ENCODE assay signal across 27 mouse cellular contexts in the genomic region with DNA sequence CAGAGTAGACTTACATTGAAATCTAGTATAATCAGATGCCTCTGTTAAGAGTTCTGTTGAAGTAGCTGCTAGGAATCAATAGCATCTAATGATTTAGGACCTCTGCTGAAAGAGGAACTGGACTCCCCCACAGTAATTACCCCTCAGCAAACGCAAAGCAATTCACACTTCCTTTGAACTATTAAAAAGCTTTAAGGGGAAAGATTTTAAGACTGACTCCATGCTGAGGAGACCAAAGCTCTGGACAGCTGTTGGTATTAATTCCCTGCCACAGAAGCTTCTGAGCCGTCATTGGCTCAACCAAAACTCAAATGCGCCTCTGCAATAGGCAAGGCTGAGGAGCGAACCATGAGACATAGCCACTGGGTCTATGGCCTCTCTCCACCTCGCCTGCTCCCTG. TPM values are rescaled to one million over a fixed set of nuclear protein-coding genes. Genes with fewer than 3 reads are reported as not detected.
DNase-seq lines count a peak whose midpoint lies in the region; ATAC-seq lines count a peak whose summit lies in the region.
"Had no signal": no experiment of that assay in that cellular context is flagged by ENCODE, and none has a peak within 500 bp of the region (broad histone marks: within the 10 kb centered on the region; RNA-seq: fewer than 3 reads in every experiment).

No protein-coding gene starts in this region.

- no peak overlapping the region for H3K27ac ChIP-seq in kidney, embryonic 16.5 days (ENCODE audit: low read length)
- H3K27ac ChIP-seq in limb, embryonic 10.5 days, result peak overlapping the region; percentile 56
- H3K27ac ChIP-seq: embryonic facial prominence, embryonic 10.5 days; embryonic facial prominence, embryonic 13.5 days; forebrain, embryonic 12.5 days; gastrocnemius, adult 2 months; hindbrain, embryonic 12.5 days; hindbrain, embryonic 15.5 days had no signal

- no peak overlapping the region for H3K4me3 ChIP-seq in kidney, embryonic 16.5 days (ENCODE audit: low read length)
- H3K4me3 ChIP-seq in limb, embryonic 10.5 days, result no peak overlapping the region
- H3K4me3 ChIP-seq: embryonic facial prominence, embryonic 10.5 days; embryonic facial prominence, embryonic 13.5 days; erythroblast, embryonic 14.5 days; forebrain, embryonic 12.5 days; gastrocnemius, adult 2 months; hindbrain, embryonic 12.5 days; hindbrain, embryonic 15.5 days had no signal

- no peaks in the 10 kb centered on the region for H3K4me1 ChIP-seq in kidney, embryonic 16.5 days (ENCODE audit: insufficient read depth, low read length)
- peaks cover 24% of the 10 kb centered on the region for H3K4me1 ChIP-seq in limb, embryonic 10.5 days
- H3K4me1 ChIP-seq: embryonic facial prominence, embryonic 13.5 days; forebrain, embryonic 12.5 days; hindbrain, embryonic 12.5 days; hindbrain, embryonic 15.5 days had no signal

- H3K9me3 ChIP-seq in kidney, embryonic 16.5 days (ENCODE audit: low read length), result no peaks in the 10 kb centered on the region
- no peaks in the 10 kb centered on the region for H3K9me3 ChIP-seq in limb, embryonic 10.5 days (replicated peaks)
- H3K9me3 ChIP-seq: embryonic facial prominence, embryonic 10.5 days; embryonic facial prominence, embryonic 13.5 days; forebrain, embryonic 12.5 days; hindbrain, embryonic 12.5 days; hindbrain, embryonic 15.5 days had no signal

- no peaks in the 10 kb centered on the region for H3K36me3 ChIP-seq in kidney, embryonic 16.5 days (ENCODE audit: insufficient read depth, low read length)
- no peaks in the 10 kb centered on the region for H3K36me3 ChIP-seq in limb, embryonic 10.5 days
- H3K36me3 ChIP-seq: embryonic facial prominence, embryonic 10.5 days; embryonic facial prominence, embryonic 13.5 days; forebrain, embryonic 12.5 days; G1E; hindbrain, embryonic 12.5 days; hindbrain, embryonic 15.5 days had no signal

- no peak overlapping the region for H3K9ac ChIP-seq in kidney, embryonic 16.5 days (replicated peaks; ENCODE audit: low read length)
- H3K9ac ChIP-seq: embryonic facial prominence, embryonic 13.5 days; forebrain, embryonic 12.5 days; hindbrain, embryonic 12.5 days; hindbrain, embryonic 15.5 days had no signal

- 20% methylated on average over 5 of the region's 5 CpGs for WGBS in kidney, embryonic 16.5 days
- WGBS in limb, embryonic 10.5 days, result 33% methylated on average over 5 of the region's 5 CpGs

- DNase-seq in embryo, embryonic 10 days (ENCODE audit: low spot score), result peak; percentile 11
- no peak for DNase-seq in embryo, embryonic 9.5 days (ENCODE audit: extremely low spot score)
- DNase-seq in kidney, postnatal 4 days, result no peak
- peak; percentile 39 for DNase-seq in A20 (ENCODE audit: low read depth, low spot score)
- DNase-seq in limb, embryonic 10.5 days (ENCODE audit: low spot score), result no peak
- DNase-seq in right cerebral cortex, postnatal 36 days (ENCODE audit: low spot score in 2 of 2), result no peak
- DNase-seq in right cerebral cortex, postnatal 4 days, result no peak
- DNase-seq: adrenal gland, postnatal 14 days; B cell, adult 2 months; cerebellum, adult 11 months; cerebellum, adult 2 months; cerebellum, adult 9-11 months; cerebellum, postnatal 25 days; gastrocnemius, adult 2 months; gastrocnemius, postnatal 14 days had no signal

- no peak overlapping the region for H3K4me2 ChIP-seq in kidney, embryonic 16.5 days (replicated peaks; ENCODE audit: low read depth, low read length)
- H3K4me2 ChIP-seq: embryonic facial prominence, embryonic 13.5 days; forebrain, embryonic 12.5 days; heart, embryonic 11.5 days; hindbrain, embryonic 12.5 days; hindbrain, embryonic 15.5 days had no signal

- no peaks in the 10 kb centered on the region for H3K27me3 ChIP-seq in kidney, embryonic 16.5 days (ENCODE audit: insufficient read depth, low read length)
- no peaks in the 10 kb centered on the region for H3K27me3 ChIP-seq in limb, embryonic 10.5 days (ENCODE audit: low read depth, poor library complexity, severe bottlenecking)
- H3K27me3 ChIP-seq: CH12.LX; embryonic facial prominence, embryonic 13.5 days; forebrain, embryonic 12.5 days; hindbrain, embryonic 12.5 days; hindbrain, embryonic 15.5 days had no signal

- peak; percentile 15; the same call in 1 of the 2 replicates for ATAC-seq in kidney, embryonic 16.5 days (ENCODE audit: low FRiP score, low TSS enrichment)
- ATAC-seq: forebrain, embryonic 16.5 days; Patski had no signal

RNA-seq across cellular contexts. Expression of a gene that starts 45.4 kb away (rescaled TPM):
- 1.2 and 1.9 TPM in 2 replicates for polyA plus RNA-seq in kidney, embryonic 16.5 days (2015; fragmentation: Nextera tagmentation; extraction: Ambion mirVana)
- 2.1 and 4.2 TPM in 2 replicates for polyA plus RNA-seq in limb, embryonic 10.5 days (2016; fragmentation: Nextera tagmentation; extraction: Ambion mirVana)
- polyA plus RNA-seq: erythroblast, embryonic 14.5 days; G1E had no signal

Comparison
In these comparisons a context has a peak if more than half of its experiments do, and no peak if none do; other contexts are left out.
1. DNase-seq: peak in embryo, embryonic 10 days (single experiment) and A20 (single experiment); none in embryo, embryonic 9.5 days (single experiment), kidney, postnatal 4 days (0 of 2), limb, embryonic 10.5 days (single experiment), right cerebral cortex, postnatal 36 days (0 of 2) and right cerebral cortex, postnatal 4 days (single experiment).